Mouse (Mus musculus): ENCODE measurements at regions not wholly inside any gene's neighbourhood (a gene's known extent, or its start where the extent isn't known, plus 50 kb on each side); places are given as distances from the start of the nearest gene placed in this dataset.

- TF ChIP-seq POLR2A (IDR thresholded peaks at IDR 0.05; ENCODE audit: borderline replicate concordance, extremely low read depth, low read depth, low read length), result no peak
- no peak for TF ChIP-seq CTCF (IDR thresholded peaks at IDR 0.05; ENCODE audit: insufficient read depth, low read length)
Measured at GRCm38 (mm10) chr1:47511426-47511825, 618.8 kb upstream of the Slc39a10 start.

Measured in lung, adult 2 months (tissue).